ENCODE assay signal across 9 mouse cellular contexts in genomic region chr9:58544879-58545324, GRCm38 (mm10). TPM values are rescaled to one million over a fixed set of nuclear protein-coding genes. Genes with fewer than 3 reads are reported as not detected.
A peak's percentile ranks its signal among the peaks of the same experiment; 100 is the strongest.
DNase-seq lines count a peak whose midpoint lies in the region; ATAC-seq lines count a peak whose summit lies in the region.
"Had no signal": no experiment of that assay in that cellular context is flagged by ENCODE, and none has a peak within 500 bp of the region (broad histone marks: within the 10 kb centered on the region; RNA-seq: fewer than 3 reads in every experiment).

No protein-coding gene starts in this region.

- no peak overlapping the region for H3K4me3 ChIP-seq in forebrain, embryonic 14.5 days (ENCODE audit: low read depth, low read length)
- H3K4me3 ChIP-seq in forebrain, embryonic 12.5 days (replicated peaks), result no peak overlapping the region
- H3K4me3 ChIP-seq in intestine, embryonic 16.5 days (ENCODE audit: low read length), result no peak overlapping the region

- no peak for ATAC-seq in forebrain, embryonic 14.5 days
- ATAC-seq in forebrain, embryonic 12.5 days (ENCODE audit: low FRiP score), result no peak
- ATAC-seq in intestine, embryonic 16.5 days, result no peak
- no peak for ATAC-seq in megakaryocyte-erythroid progenitor cell, adult 5-6 weeks (replicated peaks; ENCODE audit: low FRiP score, low TSS enrichment, poor library complexity, severe bottlenecking)

- DNase-seq in forebrain, embryonic 14.5 days (ENCODE audit: low spot score), result peak; percentile 53
- peak; percentile 49 for DNase-seq in right cerebral cortex, adult 18-20 months
- no peak for DNase-seq in right cerebral cortex, postnatal 14 days
- no peak for DNase-seq in ovary, postnatal 36 days (ENCODE audit: low spot score)
- DNase-seq in kidney, adult 9 months, result no peak

- WGBS in forebrain, embryonic 14.5 days, result 66% methylated on average over 4 of the region's 4 CpGs
- WGBS in forebrain, embryonic 12.5 days, result 77% methylated on average over 4 of the region's 4 CpGs
- 54% methylated on average over 4 of the region's 4 CpGs for WGBS in intestine, embryonic 16.5 days

- no peaks in the 10 kb centered on the region for H3K27me3 ChIP-seq in forebrain, embryonic 14.5 days (replicated peaks; ENCODE audit: control insufficient read depth, insufficient read depth, low read length)
- H3K27me3 ChIP-seq in forebrain, embryonic 12.5 days, result no peaks in the 10 kb centered on the region
- no peaks in the 10 kb centered on the region for H3K27me3 ChIP-seq in intestine, embryonic 16.5 days (replicated peaks; ENCODE audit: control insufficient read depth, insufficient read depth, low read length)

- H3K9ac ChIP-seq in forebrain, embryonic 14.5 days (ENCODE audit: low read length), result no peak overlapping the region
- no peak overlapping the region for H3K9ac ChIP-seq in forebrain, embryonic 12.5 days
- H3K9ac ChIP-seq in intestine, embryonic 16.5 days (ENCODE audit: low read depth, low read length), result no peak overlapping the region

- H3K9me3 ChIP-seq in forebrain, embryonic 14.5 days (replicated peaks; ENCODE audit: control insufficient read depth, low read length), result no peaks in the 10 kb centered on the region
- no peaks in the 10 kb centered on the region for H3K9me3 ChIP-seq in forebrain, embryonic 12.5 days
- H3K9me3 ChIP-seq in intestine, embryonic 16.5 days (ENCODE audit: control insufficient read depth, low read length), result no peaks in the 10 kb centered on the region
- H3K9me3 ChIP-seq: G1E had no signal

- H3K4me1 ChIP-seq in forebrain, embryonic 14.5 days (ENCODE audit: control insufficient read depth, insufficient read depth, low read length), result peaks cover 8% of the 10 kb centered on the region; the same call in 1 of the 2 replicates
- peaks cover 13% of the 10 kb centered on the region for H3K4me1 ChIP-seq in forebrain, embryonic 12.5 days
- H3K4me1 ChIP-seq in intestine, embryonic 16.5 days (ENCODE audit: control insufficient read depth, insufficient read depth, low read length), result peaks cover 9% of the 10 kb centered on the region

- no peaks in the 10 kb centered on the region for H3K36me3 ChIP-seq in forebrain, embryonic 14.5 days (ENCODE audit: control insufficient read depth, insufficient read depth, low read length)
- H3K36me3 ChIP-seq in forebrain, embryonic 12.5 days (replicated peaks), result no peaks in the 10 kb centered on the region
- H3K36me3 ChIP-seq in intestine, embryonic 16.5 days (ENCODE audit: control insufficient read depth, insufficient read depth, low read length), result no peaks in the 10 kb centered on the region
- H3K36me3 ChIP-seq: G1E had no signal

- H3K27ac ChIP-seq in forebrain, embryonic 14.5 days (ENCODE audit: low read depth, low read length), result no peak overlapping the region
- no peak overlapping the region for H3K27ac ChIP-seq in forebrain, embryonic 12.5 days
- H3K27ac ChIP-seq in intestine, embryonic 16.5 days (ENCODE audit: low read length), result no peak overlapping the region

- peak overlapping the region; percentile 12; the same call in 1 of the 2 replicates for H3K4me2 ChIP-seq in forebrain, embryonic 14.5 days (ENCODE audit: low read length)
- H3K4me2 ChIP-seq in forebrain, embryonic 12.5 days, result no peak overlapping the region
- peak overlapping the region; percentile 23; the same call in 1 of the 2 replicates for H3K4me2 ChIP-seq in intestine, embryonic 16.5 days (ENCODE audit: low read depth, low read length)

RNA-seq across cellular contexts. Expression of gene Cd276, which starts 10.3 kb away (rescaled TPM):
- 24.6 and 28.8 TPM in 2 replicates for polyA plus RNA-seq in forebrain, embryonic 14.5 days (2014; fragmentation: Nextera tagmentation; extraction: Ambion mirVana)
- 32.2 and 35.9 TPM in 2 replicates for polyA plus RNA-seq in forebrain, embryonic 12.5 days (2016; fragmentation: Nextera tagmentation; extraction: Ambion mirVana)
- 17.9 and 18.1 TPM in 2 replicates for polyA plus RNA-seq in intestine, embryonic 16.5 days (2015; fragmentation: Nextera tagmentation; extraction: Ambion mirVana)
- total RNA-seq in megakaryocyte-erythroid progenitor cell, adult 5-6 weeks (2014; fragmentation: Nextera tagmentation), result 0.45 TPM in 1 of 2 replicates, not detected in the other
- not detected in 2 replicates for total RNA-seq in megakaryocyte-erythroid progenitor cell, adult 5-6 weeks (2017)

RNA-seq across cellular contexts. Expression of gene Nptn, which starts 37.1 kb away (rescaled TPM):
- polyA plus RNA-seq in forebrain, embryonic 14.5 days (2014; fragmentation: Nextera tagmentation; extraction: Ambion mirVana), result 144 and 158 TPM in 2 replicates
- 69.6 and 71.6 TPM in 2 replicates for polyA plus RNA-seq in forebrain, embryonic 12.5 days (2016; fragmentation: Nextera tagmentation; extraction: Ambion mirVana)
- 118 and 122 TPM in 2 replicates for polyA plus RNA-seq in intestine, embryonic 16.5 days (2015; fragmentation: Nextera tagmentation; extraction: Ambion mirVana)
- 142 and 165 TPM in 2 replicates for total RNA-seq in megakaryocyte-erythroid progenitor cell, adult 5-6 weeks (2014; fragmentation: Nextera tagmentation)
- 73.2 and 106 TPM in 2 replicates for total RNA-seq in megakaryocyte-erythroid progenitor cell, adult 5-6 weeks (2017)

RNA-seq across cellular contexts. Expression of gene Insyn1, which starts 56.5 kb away (rescaled TPM):
- 8.0 and 8.1 TPM in 2 replicates for polyA plus RNA-seq in forebrain, embryonic 14.5 days (2014; fragmentation: Nextera tagmentation; extraction: Ambion mirVana)
- polyA plus RNA-seq in forebrain, embryonic 12.5 days (2016; fragmentation: Nextera tagmentation; extraction: Ambion mirVana), result 4.0 and 4.7 TPM in 2 replicates
- 0.35 and 0.62 TPM in 2 replicates for polyA plus RNA-seq in intestine, embryonic 16.5 days (2015; fragmentation: Nextera tagmentation; extraction: Ambion mirVana)
- total RNA-seq in megakaryocyte-erythroid progenitor cell, adult 5-6 weeks (2014; fragmentation: Nextera tagmentation), result not detected in 2 replicates
- total RNA-seq in megakaryocyte-erythroid progenitor cell, adult 5-6 weeks (2017), result not detected in 2 replicates
- polyA plus RNA-seq: G1E had no signal

Comparison
In these comparisons a context has a peak if more than half of its experiments do, and no peak if none do; other contexts are left out.
1. DNase-seq: peak in forebrain, embryonic 14.5 days (single experiment) and right cerebral cortex, adult 18-20 months (single experiment); none in right cerebral cortex, postnatal 14 days (single experiment), ovary, postnatal 36 days (single experiment) and kidney, adult 9 months (single experiment).